Mouse (Mus musculus) cerebral cortex, adult 2 months (tissue): ENCODE measurements around the gene Abcg8.

Source experiments
- WGBS: fragments of 180-500 bp; shearing (Covaris S2); methylation state at CpG from one replicate; pipeline ENCODE4 v1.1.7; 2018; 5-methylcytosine and 5-hydroxymethylcytosine counted together

The Abcg8 gene

DNA sequence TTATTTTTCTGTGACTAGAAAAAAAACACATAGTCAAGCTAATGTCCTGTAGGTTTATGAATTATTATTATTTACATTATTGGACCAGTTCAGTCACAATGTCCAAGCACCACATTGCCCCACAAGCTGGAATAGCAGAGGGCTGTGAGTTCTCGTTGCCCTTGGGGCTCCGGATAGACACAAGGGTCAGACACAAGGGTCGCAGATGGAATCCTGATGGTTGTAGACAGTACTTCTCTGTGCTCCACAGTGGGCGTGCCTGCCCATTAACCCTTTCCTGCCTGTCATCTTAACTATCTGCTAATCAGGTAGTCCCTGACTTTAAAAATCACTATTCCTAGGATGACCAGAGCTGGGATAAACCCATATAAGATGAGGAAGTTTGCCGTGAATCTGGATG lies 17.9 kb upstream of the Abcg8 start:
- 73% methylated on average over 5 of the region's 5 CpGs for WGBS

DNA sequence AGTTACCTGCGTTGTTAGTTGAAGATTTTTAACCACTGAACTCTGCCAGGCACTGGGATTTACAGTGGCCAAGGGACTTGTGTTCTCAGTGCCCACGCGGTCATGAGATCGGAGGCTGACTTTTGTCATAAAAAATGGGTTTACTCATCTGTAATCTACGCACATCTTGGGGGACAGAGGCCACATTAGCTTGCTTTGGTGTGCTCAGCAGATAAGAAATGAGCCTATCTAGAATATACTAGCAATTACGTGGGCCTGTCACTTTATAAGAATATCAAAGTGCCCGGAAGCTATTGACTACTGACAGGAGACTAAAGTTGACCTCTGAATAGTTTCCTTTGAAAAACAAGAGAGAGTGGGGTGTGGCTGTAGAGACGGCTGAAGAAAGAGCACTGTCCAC lies 17.2 kb upstream of the Abcg8 start:
- 87% methylated on average over 8 of the region's 8 CpGs for WGBS

DNA sequence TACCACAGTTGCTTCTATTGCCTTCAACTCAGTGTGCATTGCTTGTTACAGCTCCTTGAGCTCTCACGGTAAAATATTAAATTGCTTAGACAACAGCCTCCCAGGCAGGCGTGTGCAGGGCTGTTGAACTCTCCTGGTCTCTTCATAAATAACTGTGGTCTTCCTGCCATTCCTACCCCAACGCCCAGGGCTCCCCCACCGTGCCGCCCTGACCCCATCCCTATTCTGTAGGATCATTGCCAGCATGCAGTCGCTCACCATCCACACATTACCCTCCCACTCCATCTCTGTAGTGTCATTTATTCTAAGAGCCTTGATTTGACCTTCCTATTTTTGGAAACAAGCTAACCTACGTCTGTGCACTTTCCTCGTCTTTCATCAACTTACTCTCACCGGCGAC lies 11.0 kb upstream of the Abcg8 start:
- WGBS: 78% methylated on average over 10 of the region's 10 CpGs

DNA sequence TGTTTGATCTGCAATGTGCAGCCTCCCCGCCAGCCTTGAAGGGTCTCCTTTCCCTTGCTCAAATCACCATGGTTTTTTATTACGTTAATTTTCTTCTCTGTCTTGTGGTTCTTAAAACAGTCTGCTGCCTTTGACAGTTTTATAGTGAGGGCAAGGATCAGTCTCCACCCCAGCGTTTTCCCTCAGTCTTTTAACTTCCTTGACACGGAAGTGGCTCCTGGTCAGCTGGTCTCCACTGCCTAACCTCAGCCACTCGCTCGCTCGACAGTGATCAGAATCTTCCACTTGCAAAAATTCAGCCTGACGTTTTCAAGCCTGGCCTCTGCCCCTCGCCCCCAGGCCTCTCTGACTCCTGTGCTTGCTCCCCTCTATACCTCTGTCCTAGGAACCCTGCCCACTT lies 10.4 kb upstream of the Abcg8 start:
- WGBS: 69% methylated on average over 9 of the region's 9 CpGs

DNA sequence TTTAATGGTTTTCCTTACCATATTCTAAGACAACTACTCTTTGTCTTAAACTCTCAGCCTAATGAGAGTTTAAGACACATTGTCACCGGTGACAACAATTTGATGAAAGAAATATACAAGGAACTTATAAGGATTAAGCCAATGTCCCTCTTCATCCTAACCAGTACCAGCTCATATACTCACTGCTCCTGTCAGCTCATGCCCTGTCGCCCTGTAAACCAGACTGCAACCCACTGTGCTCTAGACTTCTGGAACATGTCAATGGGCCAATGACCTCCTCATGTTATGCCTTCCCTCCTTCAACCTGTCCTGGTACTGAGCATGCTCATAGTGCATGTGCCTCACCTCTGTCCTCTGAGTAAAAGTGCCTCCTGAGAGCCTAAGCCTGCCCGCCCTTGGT lies 8.3 kb upstream of the Abcg8 start:
- 85% methylated on average over 3 of the region's 3 CpGs for WGBS

- WGBS: 83% methylated on average over 16 of the region's 16 CpGs
Observed at GRCm38 (mm10) chr17:84672376-84673369, 3.4 kb upstream of the Abcg8 start.

DNA sequence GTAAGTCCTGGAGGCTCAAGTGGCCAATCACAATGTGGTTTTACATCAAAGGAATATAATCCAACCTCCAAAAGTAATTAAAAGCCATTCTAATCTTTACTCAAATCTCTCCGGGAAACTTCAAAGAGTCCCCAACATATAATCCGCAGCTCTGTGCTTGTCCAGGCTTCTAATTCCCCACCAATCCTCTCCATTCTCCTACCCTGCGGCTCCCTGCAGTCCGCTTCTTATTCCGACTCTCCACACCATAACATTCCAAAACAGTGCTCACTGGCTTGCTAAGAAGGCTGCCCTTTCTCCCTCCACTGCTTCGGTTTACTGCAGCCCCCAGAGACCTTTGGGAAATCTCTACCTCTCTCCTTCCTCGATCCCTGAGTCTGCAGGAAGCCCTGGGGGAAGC lies 2.1 kb upstream of the Abcg8 start:
- WGBS: 45% methylated on average over 7 of the region's 7 CpGs

GRCm38 (mm10) chr17:84675204-84675603 lies 898 bp upstream of the Abcg8 start:
- 45% methylated on average over 4 of the region's 4 CpGs for WGBS

DNA sequence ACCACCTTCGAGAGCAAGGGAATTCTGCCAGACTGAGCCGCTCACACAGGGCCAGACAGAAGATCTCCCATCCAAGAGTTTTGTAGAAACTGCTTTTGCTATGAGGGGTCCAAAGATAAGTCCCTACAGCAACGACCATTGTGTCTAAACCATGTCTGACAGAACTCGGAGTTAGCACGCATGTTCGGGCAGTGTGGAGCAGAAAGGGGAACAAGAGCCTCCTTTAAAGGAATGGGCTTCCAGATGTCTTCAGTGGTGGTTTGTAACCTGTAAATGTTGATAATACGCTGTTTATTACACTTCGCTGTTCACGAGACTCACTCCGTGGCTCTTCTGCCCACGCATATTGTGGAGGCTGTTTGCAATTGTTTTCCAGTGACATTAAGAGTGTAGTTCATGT lies 1.5 kb downstream of the Abcg8 start:
- WGBS: 89% methylated on average over 11 of the region's 11 CpGs

DNA sequence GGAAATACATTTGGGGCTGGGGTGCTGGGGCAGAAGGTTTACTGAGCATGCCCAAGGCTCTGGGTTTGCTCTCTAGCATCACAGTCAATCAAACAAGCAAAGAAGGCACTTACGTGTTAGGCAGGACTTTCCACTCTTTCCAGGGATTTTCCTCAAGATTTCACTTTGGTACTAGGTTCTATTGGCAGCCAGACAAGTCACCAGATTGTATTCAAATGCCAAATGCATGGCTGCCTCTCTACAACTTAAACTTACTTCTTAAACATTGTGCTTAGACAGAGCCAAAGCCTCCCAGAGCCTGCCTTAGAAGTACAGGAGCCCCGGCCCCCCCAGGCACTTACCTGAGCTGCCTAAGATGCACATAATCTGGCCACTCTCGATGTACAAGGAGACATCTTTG lies 5.6 kb downstream of the Abcg8 start:
- 65% methylated on average over 3 of the region's 3 CpGs for WGBS

DNA sequence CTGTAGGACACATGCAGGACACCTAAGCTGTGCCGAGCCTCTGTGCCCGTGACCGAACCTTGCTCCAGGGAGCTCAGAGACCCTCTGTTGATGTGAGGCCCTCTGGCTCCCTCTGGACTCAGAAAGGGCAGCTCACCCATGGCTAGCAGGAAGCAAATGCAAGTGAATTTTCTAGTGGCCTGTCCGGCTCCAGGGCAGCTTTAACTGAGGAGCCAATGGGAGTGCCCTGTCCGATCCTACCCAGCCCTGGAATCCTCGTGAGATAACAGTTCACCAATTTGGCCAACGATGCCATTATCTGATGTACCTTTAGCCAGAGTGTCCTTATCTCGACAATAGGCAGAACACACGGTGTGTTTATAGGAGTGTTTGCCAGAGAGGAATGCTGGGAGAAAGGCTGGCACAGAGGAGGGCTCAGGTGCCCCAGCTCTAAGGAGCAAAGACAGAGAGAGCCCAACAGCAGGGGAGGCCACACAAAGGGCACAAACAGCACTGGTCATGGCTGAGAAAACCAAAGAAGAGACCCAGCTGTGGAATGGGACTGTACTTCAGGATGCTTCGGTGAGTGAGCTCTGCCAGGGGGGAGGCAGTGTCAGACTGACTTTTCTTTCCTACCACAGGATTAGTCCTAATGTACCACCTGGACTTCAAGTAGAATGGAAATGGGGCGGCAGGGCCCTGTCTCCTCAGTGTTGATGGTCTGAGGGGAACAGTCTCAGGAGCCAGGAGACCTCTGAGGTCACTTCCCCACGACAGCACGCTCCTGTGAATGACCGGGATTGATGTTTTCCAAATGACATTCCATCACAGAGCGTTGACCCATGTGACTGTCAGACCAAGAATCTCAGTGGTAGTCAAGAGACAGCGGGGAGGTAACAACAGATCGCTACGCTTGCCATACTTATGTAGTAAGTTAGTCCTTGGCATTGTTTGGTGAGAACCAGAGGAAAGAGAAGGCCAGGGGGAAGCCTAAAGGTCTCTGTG lies 6.9 kb downstream of the Abcg8 start, which contains the start of gene Abcg5:
Gene Abcg5 (minus strand): TSS at position 278 of the 984 bp plus-strand sequence.
- 91% methylated on average over 18 of the region's 18 CpGs for WGBS

DNA sequence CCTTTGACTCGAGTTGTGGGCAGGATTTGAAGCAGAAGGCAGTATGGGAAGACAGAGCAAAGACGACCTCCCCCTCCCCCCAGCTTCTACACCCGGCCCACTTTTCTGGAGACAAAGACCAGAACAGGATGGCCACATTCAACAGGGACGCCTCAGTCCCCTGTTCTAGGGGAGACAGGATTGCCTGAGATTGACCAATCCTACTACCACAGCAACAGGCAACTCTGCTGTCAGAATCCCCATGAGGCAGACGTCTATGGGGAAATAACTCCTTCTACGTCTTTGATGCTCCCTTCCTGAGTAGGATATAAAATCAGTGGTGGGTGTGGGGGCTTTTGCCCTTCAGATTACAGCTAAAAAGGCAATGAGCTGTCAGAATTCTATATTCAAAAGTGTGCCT lies 8.2 kb downstream of the Abcg8 start:
- WGBS: 66% methylated on average over 6 of the region's 6 CpGs

DNA sequence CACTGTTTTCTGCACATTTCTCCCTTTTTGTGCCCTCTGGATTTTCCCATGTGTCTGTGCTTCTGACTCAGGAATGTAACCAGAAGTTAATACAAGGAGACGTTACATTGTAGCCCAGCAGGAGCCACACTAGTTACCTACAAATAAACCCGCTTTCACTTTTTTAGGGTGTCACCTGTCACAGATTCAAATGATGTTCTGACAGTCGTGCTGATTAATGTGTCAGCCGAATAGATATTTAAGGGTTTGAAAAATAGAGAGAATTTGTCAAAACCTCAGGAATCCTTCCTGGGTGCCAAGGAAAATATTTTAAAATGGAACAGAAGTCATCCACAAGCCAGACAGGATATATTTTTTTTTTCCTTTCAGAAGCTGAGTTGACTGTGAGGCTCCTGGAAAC lies 9.2 kb downstream of the Abcg8 start:
- WGBS: 80% methylated on average over 4 of the region's 4 CpGs

DNA sequence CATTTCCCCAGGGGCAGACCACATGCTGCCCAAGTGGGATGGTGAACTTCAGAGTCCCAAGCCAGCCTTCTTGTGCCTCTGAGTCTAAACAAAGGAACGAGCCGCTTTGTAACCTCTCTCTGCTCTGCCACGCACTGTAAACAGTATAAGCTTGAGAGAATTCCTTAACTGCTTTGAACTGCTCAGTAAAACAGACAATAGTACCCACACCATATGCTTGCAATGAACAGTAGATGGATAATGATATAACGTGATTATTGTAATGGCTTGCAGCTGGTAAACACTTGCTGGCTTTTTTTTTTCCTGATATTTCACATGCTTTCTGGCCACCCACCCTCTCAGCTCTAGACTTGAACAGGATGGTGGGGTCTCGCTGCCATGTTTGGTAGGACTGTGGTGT lies 11.9 kb downstream of the Abcg8 start:
- WGBS: 84% methylated on average over 5 of the region's 5 CpGs

GRCm38 (mm10) chr17:84688834-84689233 lies 12.7 kb downstream of the Abcg8 start:
- 93% methylated on average over 11 of the region's 11 CpGs for WGBS

DNA sequence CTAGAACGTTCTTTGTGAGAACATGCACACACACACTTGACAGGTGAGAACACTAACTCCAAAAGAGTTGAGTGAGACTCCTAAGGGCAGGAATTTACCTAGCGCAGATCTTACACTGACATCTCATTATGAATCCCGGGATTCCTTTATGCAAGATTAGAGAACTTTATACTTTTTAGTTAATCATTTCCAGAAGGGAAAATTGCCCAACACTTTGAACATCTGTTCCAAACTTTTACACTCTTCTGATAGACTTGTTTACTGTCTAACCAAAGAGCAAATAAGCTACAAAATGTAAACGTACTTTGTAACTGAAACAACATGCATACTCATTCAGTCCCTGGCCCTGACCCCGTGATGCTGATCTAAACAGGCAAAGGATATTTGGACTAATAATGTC lies 13.2 kb downstream of the Abcg8 start:
- 89% methylated on average over 5 of the region's 5 CpGs for WGBS

DNA sequence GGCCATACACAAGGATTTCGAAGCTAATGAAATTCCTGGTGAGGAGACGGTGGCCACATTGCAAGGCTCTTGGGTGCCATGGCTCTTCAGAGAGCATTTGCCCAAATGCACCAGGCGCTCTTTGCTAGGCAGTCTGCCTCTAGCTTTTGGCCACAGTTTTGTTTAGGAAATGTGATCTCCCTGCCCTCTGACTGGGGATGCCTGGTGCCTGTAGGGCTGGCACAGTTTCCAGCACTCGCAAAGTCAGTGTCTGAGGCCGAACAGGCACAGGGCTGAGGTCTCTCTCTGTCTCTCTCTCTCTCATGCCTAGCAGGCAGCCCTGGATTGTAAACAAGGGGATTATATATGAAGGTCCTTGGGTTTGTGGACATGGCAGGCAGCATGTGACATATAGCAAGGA lies 14.0 kb downstream of the Abcg8 start:
- 85% methylated on average over 5 of the region's 5 CpGs for WGBS

- WGBS: 71% methylated on average over 2 of the region's 2 CpGs
Observed at GRCm38 (mm10) chr17:84693741-84694140, 17.6 kb downstream of the Abcg8 start.

DNA sequence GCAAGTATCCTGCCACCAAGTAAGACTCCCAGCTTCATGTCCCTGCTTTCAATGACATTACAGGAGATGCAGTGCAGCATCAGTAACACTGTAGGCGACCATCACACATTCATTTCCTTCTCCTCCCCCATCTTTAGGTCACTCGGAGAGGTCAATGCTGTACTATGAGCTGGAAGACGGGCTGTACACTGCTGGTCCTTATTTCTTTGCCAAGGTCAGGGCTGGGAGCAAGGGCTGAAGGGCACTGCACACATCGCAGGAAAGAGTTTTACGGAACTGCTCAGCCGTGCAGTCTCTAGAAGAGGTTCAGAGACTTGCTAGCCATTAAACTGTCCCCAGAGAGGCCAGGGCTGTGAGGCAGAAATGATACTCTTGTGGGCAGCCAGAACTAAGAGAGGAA lies 20.4 kb downstream of the Abcg8 start:
- 81% methylated on average over 6 of the region's 6 CpGs for WGBS

- 24% methylated on average over 5 of the region's 5 CpGs for WGBS
Observed at GRCm38 (mm10) chr17:84698727-84699126, 22.6 kb downstream of the Abcg8 start.

DNA sequence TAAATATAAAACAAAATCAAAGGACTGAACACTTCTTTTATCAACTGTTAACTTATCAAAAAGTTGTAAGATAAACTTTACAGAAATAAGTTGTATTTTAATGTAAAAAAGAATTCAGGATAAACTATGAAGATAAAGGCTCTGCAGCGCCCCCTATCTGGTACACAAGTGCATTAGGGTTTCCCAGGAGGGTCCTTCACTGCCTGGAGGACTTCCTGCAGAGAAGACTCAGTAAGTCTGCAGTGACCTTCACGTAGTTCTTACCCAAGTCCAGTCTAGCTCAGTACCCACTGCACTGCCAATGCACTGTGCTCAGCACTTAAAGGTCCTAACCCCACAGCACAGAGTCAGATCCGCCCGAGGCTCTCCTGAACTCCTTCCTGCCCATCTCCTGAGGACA lies 31.3 kb downstream of the Abcg8 start:
- WGBS: 79% methylated on average over 4 of the region's 4 CpGs

- WGBS: 75% methylated on average over 7 of the region's 7 CpGs
Observed at GRCm38 (mm10) chr17:84708818-84709217, 32.7 kb downstream of the Abcg8 start.
